Mouse (Mus musculus) CH12.LX (cell line): ENCODE measurements around the gene Sh3bp5. TPM values are rescaled to one million over a fixed set of nuclear protein-coding genes. Genes with fewer than 3 reads are reported as not detected.

Source experiments
- DNase-seq: peaks from one replicate; pipeline ENCODE4 v3.0.0-alpha.2; 2013; ENCODE audit errors: extremely low read depth
- H3K27ac ChIP-seq: 2 replicates; pipeline ENCODE4 v1.5.1; 2012; ENCODE audit warnings: low read depth, mild to moderate bottlenecking, control low read depth, moderate library complexity; ENCODE audit not compliant: insufficient read depth
- H3K27me3 ChIP-seq: replicated peaks from 2 replicates; pipeline ENCODE3; 2012; ENCODE audit warnings: inconsistent platforms
- H3K36me3 ChIP-seq, 2 experiments: replicated peaks in 1 of 2; 2 replicates each; pipeline versions ENCODE3 to v1.6.1; 2012; ENCODE audit warnings: inconsistent platforms in 1 of 2, low read length in 1 of 2, mild to moderate bottlenecking in 1 of 2, mixed read lengths in 1 of 2, moderate library complexity in 1 of 2; ENCODE audit not compliant: control insufficient read depth in 1 of 2, insufficient read depth in 1 of 2
- H3K4me1 ChIP-seq, 2 experiments: 2 replicates each; pipeline ENCODE4 v1.6.1; 2012; ENCODE audit warnings: inconsistent platforms in 1 of 2, moderate library complexity in 1 of 2; ENCODE audit not compliant: insufficient read depth in 2 of 2, control insufficient read depth in 1 of 2
- H3K4me2 ChIP-seq: 2 replicates; pipeline ENCODE4 v1.6.1; 2012; ENCODE audit warnings: low read depth, mild to moderate bottlenecking, control low read depth; ENCODE audit not compliant: poor library complexity, insufficient read depth, severe bottlenecking
- H3K4me3 ChIP-seq, 3 experiments: fragments of 150-350 bp in 1 of 3; sonication (generic) in 1 of 3; replicated peaks in 1 of 3; 2 replicates each; pipeline versions ENCODE3 to v1.5.1; 2011 to 2012; ENCODE audit warnings: low read depth in 2 of 3, low read length in 2 of 3, mild to moderate bottlenecking in 2 of 3, moderate library complexity in 2 of 3, control low read depth in 1 of 3, improper control_type of control experiment in 1 of 3, inconsistent platforms in 1 of 3, mixed read lengths in 1 of 3; ENCODE audit not compliant: poor library complexity in 1 of 3
- H3K79me2 ChIP-seq: replicated peaks from 2 replicates; pipeline ENCODE4 v1.6.1; 2012; ENCODE audit warnings: mild to moderate bottlenecking, moderate library complexity; ENCODE audit not compliant: control insufficient read depth, poor library complexity, insufficient read depth, severe bottlenecking; ENCODE audit errors: extremely low read depth
- H3K9ac ChIP-seq: 2 replicates; pipeline ENCODE4 v1.6.1; 2012; ENCODE audit warnings: low read depth, mild to moderate bottlenecking, control low read depth, moderate library complexity; ENCODE audit not compliant: insufficient read depth
- H3K9me3 ChIP-seq: replicated peaks from 2 replicates; pipeline ENCODE3; 2012; ENCODE audit warnings: low read length, inconsistent platforms, mixed read lengths
- BHLHE40 ChIP-seq: IDR thresholded peaks from 2 replicates; pipeline ENCODE4 v1.6.1; 2011; ENCODE audit warnings: mild to moderate bottlenecking, low read depth, low read length, improper control_type of control experiment
- CHD1 ChIP-seq: IDR thresholded peaks from 2 replicates; pipeline ENCODE4 v1.6.1; 2012; ENCODE audit warnings: low read depth, low read length, improper control_type of control experiment, inconsistent platforms
- CHD2 ChIP-seq: IDR thresholded peaks from 2 replicates; pipeline ENCODE4 v1.6.1; 2011; ENCODE audit warnings: low read length, improper control_type of control experiment
- CTCF ChIP-seq, 2 experiments: IDR thresholded peaks in 1 of 2; conservative IDR thresholded peaks in 1 of 2; 2 replicates each; pipeline ENCODE4 v1.5.1; 2011 to 2012; ENCODE audit warnings: low read depth in 2 of 2, low read length in 2 of 2, improper control_type of control experiment in 1 of 2, inconsistent platforms in 1 of 2, mild to moderate bottlenecking in 1 of 2, moderate library complexity in 1 of 2
- E2F4 ChIP-seq: IDR thresholded peaks from 2 replicates; pipeline ENCODE4 v1.6.1; 2011; ENCODE audit warnings: low read depth, low read length, improper control_type of control experiment; ENCODE audit not compliant: insufficient replicate concordance
- ELF1 ChIP-seq: IDR thresholded peaks from 2 replicates; pipeline ENCODE4 v1.6.1; 2014; ENCODE audit warnings: low read depth, mild to moderate bottlenecking, inconsistent platforms, low read length, improper control_type of control experiment
- EP300 ChIP-seq: IDR thresholded peaks from 2 replicates; pipeline ENCODE4 v1.6.1; 2011; ENCODE audit warnings: low read length, improper control_type of control experiment
- ETS1 ChIP-seq: conservative IDR thresholded peaks from 2 replicates; pipeline ENCODE4 v1.6.1; 2012; ENCODE audit warnings: low read depth, mild to moderate bottlenecking, inconsistent platforms, low read length, improper control_type of control experiment, moderate library complexity
- GABPA ChIP-seq: IDR thresholded peaks from 2 replicates; pipeline ENCODE4 v1.6.1; 2012; ENCODE audit warnings: low read depth, low read length, improper control_type of control experiment, inconsistent platforms; ENCODE audit not compliant: insufficient replicate concordance
- HCFC1 ChIP-seq: IDR thresholded peaks from 2 replicates; pipeline ENCODE4 v1.6.1; 2012; ENCODE audit warnings: low read depth, mild to moderate bottlenecking, inconsistent platforms, low read length, improper control_type of control experiment
- IRF4 ChIP-seq: IDR thresholded peaks from 2 replicates; pipeline ENCODE4 v1.6.1; 2014; ENCODE audit warnings: low read depth, mild to moderate bottlenecking, inconsistent platforms, low read length, improper control_type of control experiment
- JUN ChIP-seq: IDR thresholded peaks from 2 replicates; pipeline ENCODE4 v1.6.1; 2011; ENCODE audit warnings: low read depth, mild to moderate bottlenecking, low read length, improper control_type of control experiment, moderate library complexity; ENCODE audit not compliant: insufficient read depth
- JUND ChIP-seq: conservative IDR thresholded peaks from 2 replicates; pipeline ENCODE4 v1.6.1; 2011; ENCODE audit warnings: low read depth, low read length, improper control_type of control experiment
- KAT2A ChIP-seq: IDR thresholded peaks from 2 replicates; pipeline ENCODE4 v1.6.1; 2012; ENCODE audit warnings: low read length, improper control_type of control experiment, inconsistent platforms; ENCODE audit not compliant: insufficient replicate concordance
- MAFK ChIP-seq: IDR thresholded peaks from 2 replicates; pipeline ENCODE4 v1.6.1; 2011; ENCODE audit warnings: low read length, improper control_type of control experiment; ENCODE audit not compliant: insufficient replicate concordance
- MAX ChIP-seq: IDR thresholded peaks from 2 replicates; pipeline ENCODE4 v1.6.1; 2011; ENCODE audit warnings: low read length, improper control_type of control experiment
- MAZ ChIP-seq: IDR thresholded peaks from 2 replicates; pipeline ENCODE4 v1.6.1; 2012; ENCODE audit warnings: low read depth, mild to moderate bottlenecking, inconsistent platforms, low read length, improper control_type of control experiment, moderate library complexity
- MEF2A ChIP-seq: IDR thresholded peaks from 2 replicates; pipeline ENCODE4 v1.6.1; 2014; ENCODE audit warnings: low read depth, mild to moderate bottlenecking, inconsistent platforms, low read length, improper control_type of control experiment, borderline replicate concordance
- MXI1 ChIP-seq: IDR thresholded peaks from 2 replicates; pipeline ENCODE4 v1.6.1; 2011; ENCODE audit warnings: mild to moderate bottlenecking, low read depth, low read length, improper control_type of control experiment
- MYC ChIP-seq: IDR thresholded peaks from 2 replicates; pipeline ENCODE4 v1.6.1; 2011; ENCODE audit warnings: low read depth, mild to moderate bottlenecking, improper control_type of control experiment, low read length
- NELFE ChIP-seq: IDR thresholded peaks from 2 replicates; pipeline ENCODE4 v1.6.1; 2011; ENCODE audit warnings: low read depth, low read length, improper control_type of control experiment
- NRF1 ChIP-seq: IDR thresholded peaks from 2 replicates; pipeline ENCODE4 v1.6.1; 2014; ENCODE audit warnings: low read depth, mild to moderate bottlenecking, inconsistent platforms, low read length, improper control_type of control experiment, moderate library complexity
- PAX5 ChIP-seq: IDR thresholded peaks from 2 replicates; pipeline ENCODE4 v1.6.1; 2012; ENCODE audit warnings: low read length, inconsistent platforms, mixed read lengths
- POLR2A ChIP-seq: IDR thresholded peaks from 2 replicates; pipeline ENCODE4 v1.6.1; 2011; ENCODE audit warnings: low read depth, mild to moderate bottlenecking, improper control_type of control experiment, low read length
- POLR2AphosphoS2 ChIP-seq: IDR thresholded peaks from 2 replicates; pipeline ENCODE4 v1.6.1; 2011; ENCODE audit warnings: low read depth, low read length, improper control_type of control experiment
- RAD21 ChIP-seq: IDR thresholded peaks from 2 replicates; pipeline ENCODE4 v1.6.1; 2011; ENCODE audit warnings: low read depth, mild to moderate bottlenecking, low read length, improper control_type of control experiment, moderate library complexity
- RCOR1 ChIP-seq: conservative IDR thresholded peaks from 2 replicates; pipeline ENCODE4 v1.6.1; 2012; ENCODE audit warnings: low read depth, mild to moderate bottlenecking, inconsistent platforms, low read length, improper control_type of control experiment
- SIN3A ChIP-seq: IDR thresholded peaks from 2 replicates; pipeline ENCODE4 v1.6.1; 2012; ENCODE audit warnings: low read length, improper control_type of control experiment, inconsistent platforms
- SMC3 ChIP-seq: IDR thresholded peaks from 2 replicates; pipeline ENCODE4 v1.6.1; 2011; ENCODE audit warnings: low read depth, low read length, improper control_type of control experiment
- TBP ChIP-seq: conservative IDR thresholded peaks from 2 replicates; pipeline ENCODE4 v1.6.1; 2011; ENCODE audit warnings: low read depth, low read length, improper control_type of control experiment
- TCF12 ChIP-seq: IDR thresholded peaks from 2 replicates; pipeline ENCODE4 v1.6.1; 2014; ENCODE audit warnings: low read depth, mild to moderate bottlenecking, inconsistent platforms, low read length, improper control_type of control experiment
- UBTF ChIP-seq: IDR thresholded peaks from 2 replicates; pipeline ENCODE4 v1.6.1; 2012; ENCODE audit warnings: low read depth, mild to moderate bottlenecking, inconsistent platforms, low read length, improper control_type of control experiment, moderate library complexity
- USF1 ChIP-seq: IDR thresholded peaks from 2 replicates; pipeline ENCODE4 v1.6.1; 2014; ENCODE audit warnings: low read depth, mild to moderate bottlenecking, inconsistent platforms, low read length, improper control_type of control experiment
- USF2 ChIP-seq: conservative IDR thresholded peaks from 2 replicates; pipeline ENCODE4 v1.6.1; 2011; ENCODE audit warnings: low read depth, low read length, improper control_type of control experiment
- ZC3H11A ChIP-seq: IDR thresholded peaks from 2 replicates; pipeline ENCODE4 v1.6.1; 2012; ENCODE audit warnings: low read depth, mild to moderate bottlenecking, inconsistent platforms, low read length, improper control_type of control experiment
- ZKSCAN1 ChIP-seq: IDR thresholded peaks from 2 replicates; pipeline ENCODE4 v1.6.1; 2012; ENCODE audit warnings: low read depth, inconsistent platforms, low read length, improper control_type of control experiment, borderline replicate concordance
- ZMIZ1 ChIP-seq: IDR thresholded peaks from 2 replicates; pipeline ENCODE4 v1.6.1; 2012; ENCODE audit warnings: low read depth, mild to moderate bottlenecking, inconsistent platforms, low read length, improper control_type of control experiment
- ZNF384 ChIP-seq: IDR thresholded peaks from 2 replicates; pipeline ENCODE4 v1.6.1; 2012; ENCODE audit warnings: low read depth, low read length, improper control_type of control experiment, inconsistent platforms
- dilution Hi-C: fragments of 300-500 bp; cut with MboI; formaldehyde crosslinking; loops from 2 replicates; pipeline ENCODE4 v1.14.3; 2020; ENCODE audit warnings: low sequenced_read_pairs; ENCODE audit not compliant: extremely low pct_unique_long_range_greater_than_20kb, extremely low pct_ligation_motif_present
- in situ Hi-C: fragments of 300-500 bp; cut with MboI; formaldehyde crosslinking; loops from 3 replicates; pipeline ENCODE4 v1.14.3; 2019; ENCODE audit warnings: low sequenced_read_pairs, low pct_ligation_motif_present, low pct_unique_long_range_greater_than_20kb, mixed read lengths
- polyA plus RNA-seq: library from polyadenylated mRNA; unstranded; fragments of >175 nt; gene quantifications from 2 replicates; pipeline ENCODE4 v1.2.1, GENCODE M21; 2012; ENCODE audit warnings: low read depth; ENCODE audit not compliant: insufficient read length
- total RNA-seq, 2 experiments: library from RNA; depleted of rRNA; stranded (reverse); fragments of 300-350 nt in 1 of 2; fragments of >200 nt in 1 of 2; gene quantifications; 2 replicates each; pipeline ENCODE4 v1.2.3; 2012 to 2014

Sh3bp5 gene
- total and polyA plus RNA-seq, 3 experiments: 57.4 to 158 (median 64.6) TPM

GRCm38 (mm10) chr14:31389421-31390147, 46.3 kb downstream of the Sh3bp5 start:
- TF ChIP-seq MEF2A (no peak), MAX (no peak), IRF4 (peak; percentile 57), TCF12 (peak; percentile 35; the same call in 1 of the 2 replicates), SMC3 (no peak), HCFC1 (no peak), USF1 (peak; percentile 36), NELFE (no peak), CHD1 (no peak), MYC (no peak), MAFK (no peak), POLR2A (peak; percentile 18; the same call in 1 of the 2 replicates), RAD21 (no peak), ZKSCAN1 (no peak), KAT2A (no peak), PAX5 (no peak), NRF1 (no peak), CHD2 (no peak), ZC3H11A (no peak), TBP (no peak), EP300 (peak; percentile 37; the same call in 1 of the 2 replicates), MXI1 (peak; percentile 48; the same call in 1 of the 2 replicates), E2F4 (no peak), JUND (no peak), ZNF384 (no peak), MAZ (0 out of 2 replicates have a peak, but pooled peaks have one; percentile 45), USF2 (no peak), CTCF (conservative IDR thresholded peaks at IDR 0.05 in 1 of 2, IDR thresholded peaks at IDR 0.05 in 1 of 2; ENCODE audit: low read depth in 2 of 2, low read length in 2 of 2) (no peak), ELF1 (peak; percentile 24; the same call in 1 of the 2 replicates), ETS1 (peak; percentile 86), POLR2AphosphoS2 (no peak), ZMIZ1 (no peak), BHLHE40 (peak; percentile 76), JUN (no peak), GABPA (no peak), RCOR1 (no peak), UBTF (no peak), SIN3A (0 out of 2 replicates have a peak, but pooled peaks have one; percentile 34)
- H3K27me3 ChIP-seq: no peaks in the 10 kb centered on the region
- peaks cover 38% of the 10 kb centered on the region for H3K79me2 ChIP-seq
- no peak overlapping the region for H3K9ac ChIP-seq
- dilution Hi-C loops (no loop called here), in situ Hi-C loops (loop anchor here (5.0 kb wide), 2 partner anchors 38 to 73 kb away; no protein-coding TSS in a partner anchor)
- H3K9me3 ChIP-seq: no peaks in the 10 kb centered on the region
- H3K36me3 ChIP-seq: peaks cover 51 to 96% of the 10 kb centered on the region in 2 experiments
- no peak overlapping the region for H3K4me3 ChIP-seq
- peak overlapping the region; percentile 57; the same call in 1 of the 2 replicates for H3K27ac ChIP-seq
- peak; percentile 62 for DNase-seq
- H3K4me1 ChIP-seq: peaks cover 38 to 100% of the 10 kb centered on the region in 2 experiments
- H3K4me2 ChIP-seq: no peak overlapping the region
